Mouse (Mus musculus) cerebellum, adult 2 months (tissue): Measurements from ENCODE around the gene Tiprl.

Source experiments
- CTCF ChIP-seq: fragments of 200-500 bp; IDR thresholded peaks from 2 replicates; pipeline ENCODE4 v1.5.1; 2011; ENCODE audit warnings: low read depth, mild to moderate bottlenecking, control low read depth, low read length, moderate library complexity, borderline replicate concordance; ENCODE audit not compliant: insufficient read depth
- POLR2A ChIP-seq: fragments of 200-500 bp; IDR thresholded peaks from 2 replicates; pipeline ENCODE4 v1.6.1; 2011; ENCODE audit warnings: low read length, control low read depth, borderline replicate concordance; ENCODE audit not compliant: insufficient read depth

GRCm38 (mm10) chr1:165235846-165236245 is 950 bp downstream of the Tiprl start:
- TF ChIP-seq CTCF (no peak), POLR2A (no peak)
